Comparison of ENCODE assay signal across 21 mouse cellular contexts in the genomic region with DNA sequence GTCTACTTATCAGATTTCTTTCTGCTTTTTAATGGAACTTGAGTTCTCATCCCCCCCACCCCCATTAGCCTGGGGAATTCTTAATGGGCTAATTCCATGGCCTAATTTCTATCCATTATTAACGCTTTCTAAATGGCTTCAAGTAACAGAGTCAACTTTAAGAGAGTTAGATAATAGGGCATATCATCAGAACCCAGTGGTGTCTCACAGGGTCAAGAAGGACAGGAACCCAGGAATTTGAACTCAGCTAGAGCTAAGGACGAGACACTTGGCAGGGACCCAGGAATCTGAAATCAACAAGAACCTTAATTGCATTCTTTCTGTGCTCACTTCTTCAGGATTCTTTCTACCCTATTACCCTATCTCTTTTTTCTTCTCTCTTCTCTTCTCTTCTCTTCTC.
"Had no signal": no experiment of that assay in that cellular context is flagged by ENCODE, and none has a peak within 500 bp of the region (broad histone marks: within the 10 kb centered on the region; RNA-seq: fewer than 3 reads in every experiment).

No protein-coding gene starts in this region.

- H3K27ac ChIP-seq: heart, adult 2 months; heart, embryonic 13.5 days; heart, embryonic 15.5 days; hindbrain, embryonic 13.5 days; hindbrain, embryonic 15.5 days; hindbrain, postnatal 0 days; limb, embryonic 10.5 days; limb, embryonic 12.5 days; liver, embryonic 13.5 days; liver, embryonic 15.5 days had no signal

- H3K4me1 ChIP-seq: heart, embryonic 15.5 days; liver, embryonic 13.5 days; liver, embryonic 15.5 days had no signal

- ATAC-seq: forebrain, postnatal 0 days; hindbrain, postnatal 0 days; intestine, embryonic 16.5 days had no signal

- H3K4me3 ChIP-seq: heart, adult 2 months; heart, embryonic 13.5 days; heart, embryonic 15.5 days; hindbrain, embryonic 13.5 days; hindbrain, embryonic 15.5 days; limb, embryonic 10.5 days; limb, embryonic 12.5 days; liver, embryonic 13.5 days; liver, embryonic 15.5 days had no signal

- H3K4me2 ChIP-seq: heart, embryonic 11.5 days; heart, embryonic 13.5 days; heart, embryonic 15.5 days; hindbrain, embryonic 13.5 days; hindbrain, embryonic 15.5 days; limb, embryonic 12.5 days; liver, embryonic 13.5 days; liver, embryonic 15.5 days had no signal

- H3K36me3 ChIP-seq: heart, embryonic 13.5 days; heart, embryonic 15.5 days; hindbrain, embryonic 13.5 days; hindbrain, embryonic 15.5 days; limb, embryonic 10.5 days; limb, embryonic 12.5 days; liver, embryonic 13.5 days; liver, embryonic 15.5 days had no signal

- DNase-seq: forebrain, postnatal 0 days; gastrocnemius, postnatal 14 days; gastrocnemius, postnatal 36 days; heart, adult 2 months; heart, postnatal 14 days; heart, postnatal 36 days; kidney, postnatal 10 days; layer of hippocampus, adult 9-11 months; layer of hippocampus, postnatal 36 days; liver; liver, embryonic 13.5 days had no signal

- H3K9me3 ChIP-seq: heart, embryonic 13.5 days; heart, embryonic 15.5 days; hindbrain, embryonic 13.5 days; hindbrain, embryonic 15.5 days; limb, embryonic 10.5 days; limb, embryonic 12.5 days; liver, embryonic 13.5 days; liver, embryonic 15.5 days had no signal

- H3K27me3 ChIP-seq: heart, embryonic 13.5 days; heart, embryonic 15.5 days; hindbrain, embryonic 13.5 days; hindbrain, embryonic 15.5 days; limb, embryonic 12.5 days; liver, embryonic 13.5 days; liver, embryonic 15.5 days had no signal

- H3K9ac ChIP-seq: forebrain, postnatal 0 days; heart, embryonic 13.5 days; heart, embryonic 15.5 days; hindbrain, embryonic 13.5 days; hindbrain, embryonic 15.5 days; limb, embryonic 12.5 days; liver, embryonic 13.5 days; liver, embryonic 15.5 days had no signal
